Mouse (Mus musculus) heart, embryonic 11.5 days (tissue): ENCODE measurements around the gene Med13l. TPM values are rescaled to one million over a fixed set of nuclear protein-coding genes. Genes with fewer than 3 reads are reported as not detected.

Experiments
- ATAC-seq: fragments of 200-750 bp; cut with Nextera tagmentation; replicated peaks from 2 replicates; pipeline ENCODE4 v1.8.0; 2017; ENCODE audit warnings: moderate library complexity; ENCODE audit not compliant: insufficient number of reproducible peaks, low FRiP score, low TSS enrichment
- H3K27ac ChIP-seq: fragments of 300-500 bp; sonication (generic); 2 replicates; pipeline ENCODE4 v1.5.1; 2014; ENCODE audit warnings: mild to moderate bottlenecking, low read depth, low read length
- H3K27me3 ChIP-seq: fragments of 300-500 bp; sonication (generic); 2 replicates; pipeline ENCODE4 v1.6.1; 2014; ENCODE audit warnings: mild to moderate bottlenecking, low read length, mixed read lengths; ENCODE audit not compliant: control insufficient read depth, insufficient read depth
- H3K36me3 ChIP-seq: fragments of 300-500 bp; sonication (generic); 2 replicates; pipeline ENCODE4 v1.6.1; 2014; ENCODE audit warnings: mild to moderate bottlenecking, low read length, moderate library complexity, mixed read lengths; ENCODE audit not compliant: control insufficient read depth, insufficient read depth
- H3K4me1 ChIP-seq: fragments of 300-500 bp; sonication (generic); 2 replicates; pipeline ENCODE4 v1.6.1; 2014; ENCODE audit warnings: low read length; ENCODE audit not compliant: control insufficient read depth, insufficient read depth
- H3K4me2 ChIP-seq: fragments of 300-500 bp; sonication (generic); 2 replicates; pipeline ENCODE4 v1.6.1; 2014; ENCODE audit warnings: mild to moderate bottlenecking, moderate library complexity
- H3K4me3 ChIP-seq: fragments of 300-500 bp; sonication (generic); 2 replicates; pipeline ENCODE4 v1.5.1; 2014; ENCODE audit warnings: low read depth, low read length
- H3K9ac ChIP-seq: fragments of 300-500 bp; sonication (generic); 2 replicates; pipeline ENCODE4 v1.6.1; 2014; ENCODE audit warnings: mild to moderate bottlenecking, low read depth, low read length, moderate library complexity
- H3K9me3 ChIP-seq: fragments of 300-500 bp; sonication (generic); replicated peaks from 2 replicates; pipeline ENCODE4 v1.6.1; 2016; ENCODE audit warnings: low read length; ENCODE audit not compliant: control insufficient read depth
- WGBS: fragments of 180-500 bp; shearing (Covaris S2); extraction: QIAGEN DNeasy Blood & Tissue Kit; methylation state at CpG from one replicate; pipeline ENCODE4 v1.1.7; 2014; ENCODE audit not compliant: insufficient replicate concordance; 5-methylcytosine and 5-hydroxymethylcytosine counted together
- polyA plus RNA-seq: library from polyadenylated mRNA; unstranded; fragments of >200 nt; fragmentation: Nextera tagmentation; extraction: Ambion mirVana; gene quantifications from 2 replicates; pipeline ENCODE4 v1.2.1, GENCODE M21; 2014

Med13l gene
- polyA plus RNA-seq, 1 experiment from 2014 or later = 9.7 TPM

DNA sequence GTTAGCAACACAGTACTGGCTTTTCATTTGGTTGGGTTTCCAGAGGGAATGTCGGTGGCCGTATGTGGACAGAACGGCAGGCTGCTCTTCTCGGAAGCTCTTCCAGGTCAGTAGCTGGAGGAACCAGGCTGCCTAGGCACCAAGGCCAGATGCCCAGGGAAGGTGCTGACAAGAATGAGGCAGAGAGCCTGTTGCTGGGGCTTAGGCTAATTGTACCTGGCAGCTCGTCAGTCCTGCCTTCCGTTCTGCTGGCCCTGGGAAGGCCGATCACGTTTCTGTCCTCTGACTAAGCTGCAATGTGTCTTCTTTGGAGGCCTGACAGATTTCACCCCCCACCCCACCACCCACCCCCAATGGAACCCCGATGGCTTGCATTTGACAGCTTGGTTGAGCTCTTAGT, 251.9 kb downstream of the Med13l start:
- ATAC-seq = no peak
- Histone ChIP-seq H3K27me3 (peaks cover 4% of the 10 kb centered on the region; the same call in 1 of the 2 replicates), H3K36me3 (no peaks in the 10 kb centered on the region), H3K9ac (no peak overlapping the region), H3K27ac (no peak overlapping the region), H3K4me2 (no peak overlapping the region; the same call in 1 of the 2 replicates), H3K9me3 (no peaks in the 10 kb centered on the region), H3K4me1 (peaks cover 12% of the 10 kb centered on the region), H3K4me3 (no peak overlapping the region)
- WGBS = 52% methylated on average over 9 of the region's 9 CpGs

DNA sequence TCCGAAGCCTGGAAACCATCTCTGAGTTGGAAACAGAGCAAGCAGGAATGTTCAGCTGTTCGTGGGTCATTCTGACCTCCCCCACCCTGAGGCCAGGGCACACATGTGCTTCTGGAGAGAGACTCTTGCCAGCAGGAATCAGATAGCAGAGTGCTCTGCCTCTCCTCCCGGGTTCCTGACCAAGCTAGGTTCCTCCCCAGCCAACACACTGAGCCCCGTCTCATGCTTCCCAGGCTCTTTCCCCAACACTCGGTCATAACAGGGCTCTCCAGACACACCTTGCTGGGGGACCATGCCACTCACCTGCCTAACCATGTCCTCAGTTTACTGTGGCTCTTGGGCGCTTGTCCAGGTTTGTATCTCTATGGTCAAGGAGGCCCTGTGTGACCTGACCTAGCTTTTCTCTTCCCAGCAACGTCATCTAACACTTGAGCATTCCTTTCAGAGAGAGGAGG, 252.5 kb downstream of the Med13l start:
- Histone ChIP-seq H3K36me3 (no peaks in the 10 kb centered on the region), H3K9me3 (no peaks in the 10 kb centered on the region), H3K27ac (no peak overlapping the region), H3K4me2 (no peak overlapping the region), H3K4me3 (no peak overlapping the region), H3K9ac (no peak overlapping the region), H3K27me3 (peaks cover 4% of the 10 kb centered on the region; the same call in 1 of the 2 replicates), H3K4me1 (peaks cover 12% of the 10 kb centered on the region)
- WGBS = 36% methylated on average over 7 of the region's 7 CpGs
- ATAC-seq = no peak

DNA sequence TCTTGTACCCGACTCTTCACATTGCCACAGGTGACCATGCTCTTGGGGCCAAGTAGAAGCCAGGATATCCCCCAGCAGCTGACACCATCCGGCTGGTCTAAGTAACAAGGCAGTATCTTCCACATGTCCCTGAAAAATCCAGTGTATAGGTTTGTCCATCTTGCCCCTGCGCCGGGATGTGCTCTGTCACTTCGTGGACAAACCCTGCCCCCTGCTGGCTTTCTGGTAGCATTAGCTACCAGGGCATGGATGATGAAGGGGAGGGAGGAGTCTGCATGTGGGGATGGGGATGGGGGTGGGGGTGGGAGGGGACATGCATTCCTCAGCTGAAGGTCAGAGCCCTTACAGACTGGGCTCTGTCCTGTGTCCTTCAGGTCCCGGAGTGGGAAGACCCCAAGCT, 253.6 kb downstream of the Med13l start:
- Histone ChIP-seq H3K4me1 (peaks cover 12% of the 10 kb centered on the region), H3K27ac (no peak overlapping the region), H3K9me3 (no peaks in the 10 kb centered on the region), H3K4me3 (no peak overlapping the region), H3K4me2 (no peak overlapping the region), H3K9ac (no peak overlapping the region), H3K27me3 (peaks cover 4% of the 10 kb centered on the region; the same call in 1 of the 2 replicates), H3K36me3 (no peaks in the 10 kb centered on the region)
- ATAC-seq = no peak
- 44% methylated on average over 6 of the region's 6 CpGs for WGBS
